Mouse (Mus musculus): ENCODE measurements at regions not wholly inside any gene's neighbourhood (a gene's known extent, or its start where the extent isn't known, plus 50 kb on each side); places are given as distances from the start of the nearest gene placed in this dataset.

DNA sequence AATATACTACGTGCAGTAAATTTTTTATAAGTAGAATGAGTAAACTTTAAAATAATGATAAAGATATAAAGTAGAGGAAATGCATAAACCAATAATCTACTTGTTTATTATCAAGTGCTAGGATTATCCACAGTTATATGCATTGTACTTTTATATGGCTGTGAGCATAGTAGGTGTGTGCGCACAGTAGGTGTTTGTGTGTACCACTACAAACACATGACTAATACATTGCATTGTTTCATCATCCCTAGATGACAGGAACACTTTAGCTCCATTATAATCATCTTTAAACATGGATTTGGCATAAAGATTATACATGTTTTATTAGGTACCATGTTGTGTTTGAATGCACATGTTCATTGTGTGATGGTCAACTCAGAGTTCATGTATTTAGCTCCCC, 124.7 kb upstream of the Vldlr start:
- TF ChIP-seq CTCF (conservative IDR thresholded peaks at IDR 0.05; ENCODE audit: low read length) (no peak), POU5F1 (IDR thresholded peaks at IDR 0.05; ENCODE audit: borderline replicate concordance, low read length) (no peak)

Data from E14TG2a.4 (cell line).